Mouse (Mus musculus) testis, adult 2 months (tissue): Measurements from ENCODE around the gene Slc37a3. TPM values are rescaled to one million over a fixed set of nuclear protein-coding genes. Genes with fewer than 3 reads are reported as not detected.

ENCODE experiments used
- H3K27ac ChIP-seq: fragments of 200-500 bp; 2 replicates; pipeline ENCODE4 v1.5.1; 2012; ENCODE audit warnings: low read depth, low read length; ENCODE audit not compliant: control insufficient read depth, insufficient read depth
- H3K27me3 ChIP-seq: fragments of 200-500 bp; 2 replicates; pipeline ENCODE4 v1.6.1; 2012; ENCODE audit warnings: mild to moderate bottlenecking, low read length, moderate library complexity; ENCODE audit not compliant: control insufficient read depth, insufficient read depth
- H3K36me3 ChIP-seq: fragments of 200-500 bp; 2 replicates; pipeline ENCODE4 v1.6.1; 2012; ENCODE audit warnings: mild to moderate bottlenecking, low read length; ENCODE audit not compliant: control insufficient read depth, insufficient read depth
- H3K4me1 ChIP-seq: fragments of 200-500 bp; 2 replicates; pipeline ENCODE4 v1.6.1; 2012; ENCODE audit warnings: low read length; ENCODE audit not compliant: control insufficient read depth, insufficient read depth
- H3K4me3 ChIP-seq: fragments of 200-500 bp; 2 replicates; pipeline ENCODE4 v1.5.1; 2012; ENCODE audit warnings: low read depth, mild to moderate bottlenecking, low read length, moderate library complexity, mixed read lengths; ENCODE audit not compliant: control insufficient read depth
- CTCF ChIP-seq: fragments of 200-500 bp; IDR thresholded peaks from 2 replicates; pipeline ENCODE4 v1.5.1; 2012; ENCODE audit warnings: low read depth, mild to moderate bottlenecking, inconsistent platforms, low read length, moderate library complexity; ENCODE audit not compliant: control insufficient read depth, insufficient read depth, insufficient replicate concordance
- POLR2A ChIP-seq: fragments of 200-500 bp; IDR thresholded peaks from 2 replicates; pipeline ENCODE4 v1.6.1; 2012; ENCODE audit warnings: low read depth, mild to moderate bottlenecking, inconsistent platforms, low read length, moderate library complexity; ENCODE audit not compliant: control insufficient read depth
- polyA plus RNA-seq: library from polyadenylated mRNA; depleted of rRNA; stranded (reverse); fragments of >200 nt; gene quantifications from 2 replicates; pipeline ENCODE4 v1.2.3, GENCODE M21; 2012

Slc37a3 gene
- polyA plus RNA-seq, 1 experiment = 7.0 TPM

DNA sequence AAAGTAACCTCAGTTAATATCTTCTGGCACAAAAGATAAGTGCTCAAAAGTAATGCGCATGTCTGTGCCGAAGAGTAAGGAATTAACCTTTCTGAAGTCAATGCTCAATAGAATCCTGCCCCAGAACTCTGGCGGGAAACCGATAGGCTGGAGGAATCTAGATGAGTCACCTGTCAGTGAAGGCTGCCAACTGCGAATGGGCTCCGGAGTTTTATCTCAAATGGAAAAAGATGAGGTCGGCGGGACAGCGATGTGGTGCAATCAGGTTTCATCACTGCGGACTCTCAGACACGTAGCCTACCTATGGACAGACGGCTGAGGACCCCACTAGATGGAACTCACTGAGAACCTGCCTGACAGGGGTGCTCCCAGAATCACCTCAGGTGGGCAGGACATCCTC is 63.0 kb downstream of the Slc37a3 start:
- Histone ChIP-seq H3K4me1 (peaks cover 6% of the 10 kb centered on the region), H3K27me3 (no peaks in the 10 kb centered on the region), H3K27ac (no peak overlapping the region), H3K36me3 (no peaks in the 10 kb centered on the region), H3K4me3 (no peak overlapping the region)
- no peak for TF ChIP-seq CTCF
- TF ChIP-seq POLR2A = no peak

DNA sequence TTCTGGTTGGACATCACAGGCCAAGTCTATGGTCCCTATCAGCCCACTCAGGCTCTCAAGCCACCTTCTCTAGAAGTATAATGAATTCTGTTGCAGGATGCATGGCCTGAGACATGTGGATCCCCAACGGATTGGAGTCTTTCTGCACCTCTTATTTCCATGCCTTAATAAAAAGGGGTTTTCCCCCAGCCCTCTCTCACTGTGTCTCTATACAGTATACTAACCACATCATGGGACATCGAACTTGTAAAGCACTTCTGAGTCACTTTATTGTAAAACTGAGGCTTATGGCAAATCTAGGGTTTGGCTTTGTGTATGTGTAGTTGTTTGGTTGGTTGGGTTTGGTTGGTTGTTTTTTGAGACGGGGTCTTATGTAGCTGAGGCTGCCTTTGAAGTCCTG is 65.7 kb downstream of the Slc37a3 start:
- TF ChIP-seq CTCF (no peak), POLR2A (no peak)
- Histone ChIP-seq H3K36me3 (no peaks in the 10 kb centered on the region), H3K4me1 (no peaks in the 10 kb centered on the region; the same call in 1 of the 2 replicates), H3K27me3 (no peaks in the 10 kb centered on the region), H3K4me3 (no peak overlapping the region), H3K27ac (no peak overlapping the region)

DNA sequence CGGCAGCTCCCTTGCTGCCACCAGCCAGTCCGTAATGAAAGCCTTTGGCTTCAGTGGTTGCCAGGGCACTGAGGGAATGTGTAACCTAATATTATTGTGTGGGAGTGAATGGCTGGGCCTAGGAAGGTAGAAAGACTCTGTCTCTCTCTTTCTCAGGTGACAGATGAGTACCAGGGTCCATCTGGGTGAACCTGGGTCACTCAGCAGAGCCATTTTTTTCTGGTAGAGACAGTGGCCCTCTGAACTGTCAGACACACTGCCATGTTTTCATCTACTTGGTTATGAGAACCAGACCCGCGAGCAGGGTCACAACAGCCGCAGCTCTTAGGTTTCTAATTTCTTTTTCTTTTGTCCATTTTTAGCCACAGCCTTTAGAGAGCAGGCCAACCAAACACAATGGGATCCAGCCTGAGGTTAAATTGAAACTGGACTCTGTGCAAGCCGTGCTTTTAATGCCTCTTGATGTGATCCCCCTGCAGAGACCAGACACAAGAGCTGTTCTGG is 73.1 kb downstream of the Slc37a3 start:
- Histone ChIP-seq H3K4me3 (no peak overlapping the region), H3K4me1 (no peaks in the 10 kb centered on the region), H3K27ac (no peak overlapping the region), H3K27me3 (no peaks in the 10 kb centered on the region), H3K36me3 (no peaks in the 10 kb centered on the region)
- TF ChIP-seq POLR2A (no peak), CTCF (no peak)

DNA sequence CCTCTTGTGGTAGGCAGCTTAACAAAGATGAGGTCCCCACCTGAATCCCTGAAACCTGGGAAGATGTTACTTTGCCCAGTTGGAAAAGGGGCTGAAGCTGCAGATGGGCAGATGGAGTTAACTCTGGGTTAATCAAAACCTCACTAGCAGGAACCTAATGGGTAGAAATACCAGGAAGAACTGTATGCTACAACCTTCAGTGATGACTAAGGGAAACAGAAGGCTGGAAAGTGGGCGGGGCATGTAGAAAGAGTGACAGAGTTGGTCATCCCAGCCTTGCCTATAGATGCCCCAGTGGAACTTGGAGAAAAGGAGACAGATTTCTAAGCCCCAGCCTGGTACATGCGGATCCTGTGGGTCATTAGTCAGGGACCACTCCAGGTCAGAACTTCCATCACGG is 76.0 kb downstream of the Slc37a3 start:
- Histone ChIP-seq H3K27me3 (no peaks in the 10 kb centered on the region), H3K4me3 (no peak overlapping the region), H3K4me1 (no peaks in the 10 kb centered on the region), H3K27ac (no peak overlapping the region), H3K36me3 (no peaks in the 10 kb centered on the region)
- TF ChIP-seq POLR2A (no peak), CTCF (no peak)

DNA sequence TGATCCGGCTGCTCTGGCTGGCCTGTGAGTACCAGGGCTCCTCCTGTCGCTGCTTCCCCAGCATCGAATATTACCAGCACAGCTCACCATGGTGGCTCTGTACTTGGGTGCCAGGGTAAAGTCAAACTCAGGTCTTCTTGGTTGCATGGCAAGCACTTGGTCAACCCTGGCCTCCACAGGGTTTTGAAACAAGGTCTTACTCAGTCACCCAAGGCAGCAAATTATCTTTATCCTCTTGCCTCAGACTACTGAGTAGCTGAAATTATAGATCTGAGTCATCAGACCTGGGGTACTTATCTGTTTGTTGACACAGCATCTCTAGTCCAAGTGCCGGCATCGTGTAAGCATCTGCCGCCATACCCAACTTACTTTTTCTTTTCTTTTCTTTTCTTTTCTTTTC is 80.4 kb downstream of the Slc37a3 start:
- Histone ChIP-seq H3K36me3 (no peaks in the 10 kb centered on the region), H3K27ac (no peak overlapping the region), H3K27me3 (no peaks in the 10 kb centered on the region), H3K4me1 (no peaks in the 10 kb centered on the region), H3K4me3 (no peak overlapping the region)
- TF ChIP-seq CTCF (no peak), POLR2A (no peak)

DNA sequence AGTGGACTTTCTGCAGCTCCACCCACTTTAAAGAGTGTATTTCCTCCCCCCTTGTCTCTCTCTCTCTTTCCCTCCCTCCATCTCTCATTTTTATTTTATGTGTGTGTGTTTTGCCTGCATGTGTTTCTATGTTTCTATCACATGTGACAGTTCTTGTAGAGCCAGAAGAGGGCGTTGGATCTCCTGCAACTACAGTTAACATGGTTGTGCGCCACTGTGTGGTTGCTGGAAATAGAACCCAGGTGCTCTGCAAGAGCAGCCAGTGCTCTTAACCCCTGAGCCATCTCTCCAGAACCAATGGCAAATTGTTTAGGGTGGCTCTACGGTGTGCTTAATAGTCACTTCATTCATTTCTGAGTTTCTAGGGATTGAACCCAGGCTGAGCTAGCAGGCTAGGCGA is 81.0 kb downstream of the Slc37a3 start:
- TF ChIP-seq CTCF = no peak
- TF ChIP-seq POLR2A = no peak
- no peaks in the 10 kb centered on the region for H3K4me1 ChIP-seq
- no peaks in the 10 kb centered on the region for H3K27me3 ChIP-seq
- H3K4me3 ChIP-seq = no peak overlapping the region
- H3K36me3 ChIP-seq = no peaks in the 10 kb centered on the region
- no peak overlapping the region for H3K27ac ChIP-seq

DNA sequence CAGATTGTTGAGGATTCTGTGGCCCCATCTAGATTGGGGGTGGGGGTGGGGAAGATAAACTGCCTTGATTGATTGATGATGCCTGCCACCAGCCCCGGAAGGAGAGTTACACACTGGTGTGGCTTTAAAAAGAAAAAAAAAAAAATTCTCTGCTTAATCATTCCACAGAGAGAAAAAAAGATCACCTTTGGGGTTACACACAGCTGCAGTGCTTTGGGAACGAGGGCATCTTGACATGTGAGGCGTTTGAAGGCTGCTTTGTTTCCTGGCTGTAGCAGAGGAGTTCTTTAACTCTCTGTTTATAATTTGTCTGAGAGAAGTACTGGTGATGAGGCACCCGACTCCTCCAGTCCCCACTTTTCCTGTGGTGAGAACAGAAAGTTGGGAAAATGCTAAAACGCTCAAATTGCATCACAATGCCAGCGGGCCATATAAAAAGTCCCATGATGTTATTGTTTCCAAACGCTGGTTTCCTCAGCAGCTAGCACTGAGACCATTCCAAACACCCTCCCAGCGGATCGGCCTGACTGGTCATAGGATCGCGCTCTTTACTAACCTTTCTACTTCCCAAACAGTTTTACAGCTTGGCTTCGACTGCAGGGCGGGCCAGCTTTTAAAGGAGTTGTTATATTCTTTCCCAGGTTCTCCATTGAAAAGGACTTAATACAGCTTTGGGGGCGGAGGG is 81.6 kb downstream of the Slc37a3 start:
- Histone ChIP-seq H3K4me3 (no peak overlapping the region), H3K36me3 (no peaks in the 10 kb centered on the region), H3K27me3 (no peaks in the 10 kb centered on the region), H3K4me1 (no peaks in the 10 kb centered on the region), H3K27ac (no peak overlapping the region)
- no peak for TF ChIP-seq CTCF
- TF ChIP-seq POLR2A = no peak
